Mouse (Mus musculus) thymus, postnatal 14 days (tissue): ENCODE results near the gene Methig1.

Source experiments
- DNase-seq: peaks from one replicate; pipeline ENCODE4 v3.0.0; 2021

Gene Methig1

GRCm38 (mm10) chr15:100424396-100425122, 71.6 kb downstream of the Methig1 start, which contains the start of gene Slc11a2:
Slc11a2 (minus strand) TSS chr15:100425072.
- no peak for DNase-seq

DNA sequence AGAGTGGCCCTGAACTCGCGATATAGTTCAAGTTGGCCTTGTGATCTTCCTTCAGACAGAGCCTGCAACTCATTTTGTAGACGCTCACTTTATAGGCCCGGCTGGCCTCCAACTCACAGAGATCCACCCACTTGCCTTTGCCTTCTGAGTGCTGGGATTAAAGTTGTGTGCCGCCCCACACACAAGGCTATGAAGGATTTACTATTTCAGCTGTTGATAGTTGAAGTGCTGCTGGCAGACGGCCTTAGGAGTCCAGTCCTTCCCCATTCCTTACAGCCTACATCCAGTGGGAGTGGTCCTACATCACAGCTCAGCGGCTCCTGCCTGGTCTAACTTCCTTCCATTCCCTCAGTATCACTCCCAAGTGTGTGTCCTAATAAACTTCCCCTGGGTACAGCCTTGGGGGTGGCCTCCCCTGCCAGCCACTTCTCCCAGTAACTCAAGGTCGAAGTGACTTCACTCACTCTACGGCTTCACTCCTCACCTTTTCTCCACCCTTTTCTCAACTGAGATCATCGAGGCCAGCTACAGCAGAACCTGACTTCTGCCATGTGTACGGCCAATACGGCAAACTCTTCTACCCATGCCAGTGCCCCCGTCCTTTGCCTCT, 75.5 kb downstream of the Methig1 start:
- no peak for DNase-seq

DNA sequence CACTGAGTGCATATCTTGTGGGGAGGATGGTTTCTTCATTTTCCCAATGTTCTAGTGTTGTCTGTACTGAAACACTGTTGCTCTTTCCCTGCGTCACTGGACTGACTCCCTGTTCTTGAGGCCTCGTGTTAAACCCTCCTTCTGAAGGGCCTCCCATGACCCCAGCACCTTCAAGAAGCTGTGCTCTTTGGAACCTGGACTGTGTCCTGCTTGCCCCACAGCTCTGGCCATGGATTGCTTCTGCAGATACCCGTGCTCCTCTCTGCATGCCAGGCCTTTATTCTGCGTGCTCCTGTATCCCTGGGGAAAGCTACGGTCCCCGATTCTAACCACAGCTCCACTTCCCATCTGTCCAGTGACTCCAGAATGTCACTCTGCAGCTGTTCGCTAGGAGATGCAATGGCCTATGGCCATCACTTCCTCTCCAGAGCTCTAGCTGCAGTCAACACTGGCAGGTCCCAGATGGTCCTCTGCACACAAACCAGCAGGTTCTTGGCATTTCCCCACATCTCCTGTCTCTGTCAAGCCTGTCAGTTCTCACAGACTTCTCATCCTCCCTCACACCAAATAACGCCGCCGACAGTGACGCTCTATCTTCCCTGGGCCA, 77.1 kb downstream of the Methig1 start:
- DNase-seq = no peak

GRCm38 (mm10) chr15:100433234-100433633, 80.3 kb downstream of the Methig1 start:
- DNase-seq = no peak
